Mouse (Mus musculus): ENCODE measurements around the gene Atp2a2.

DNA sequence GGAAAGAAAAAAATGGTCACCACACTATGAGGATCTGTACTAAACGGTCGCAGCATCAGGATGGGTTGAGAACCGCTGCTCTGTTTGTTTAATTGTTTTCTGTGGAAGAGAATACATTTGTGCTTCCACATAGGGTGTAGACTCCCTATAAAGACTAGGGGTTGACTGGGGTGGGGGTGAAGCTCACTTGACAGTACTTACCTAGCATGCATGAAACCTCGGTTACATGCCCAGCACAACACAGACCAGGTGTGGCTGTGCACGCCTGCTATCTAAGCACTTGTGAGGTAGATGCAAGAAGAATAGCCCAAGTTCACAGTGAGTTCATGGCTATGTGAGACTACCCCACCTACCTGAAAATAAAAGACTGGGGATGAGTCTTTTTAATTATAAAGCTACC lies 35.6 kb upstream of the Atp2a2 start:
- TF ChIP-seq CTCF (IDR thresholded peaks at IDR 0.05; ENCODE audit: low read depth, low read length) = no peak
- TF ChIP-seq POLR2A (IDR thresholded peaks at IDR 0.05; ENCODE audit: extremely low read depth, insufficient read depth, low read length) = no peak

Measured in liver, adult 2 months (tissue).